Mouse (Mus musculus): ENCODE data around the gene Zfp316. TPM values are rescaled to one million over a fixed set of nuclear protein-coding genes. Genes with fewer than 3 reads are reported as not detected.

Gene Zfp316
- 10 to 100 TPM; 20.6 to 24.1 (median 23.1) TPM for total RNA-seq (2022)

GRCm38 (mm10) chr5:143269363-143270150 lies at the start of gene Zfp316:
TSS of gene Zfp316 (minus strand) at chr5:143270022.
- peak; percentile 48 to 62 for DNase-seq (ENCODE audit: low spot score in 2 of 2)

DNA sequence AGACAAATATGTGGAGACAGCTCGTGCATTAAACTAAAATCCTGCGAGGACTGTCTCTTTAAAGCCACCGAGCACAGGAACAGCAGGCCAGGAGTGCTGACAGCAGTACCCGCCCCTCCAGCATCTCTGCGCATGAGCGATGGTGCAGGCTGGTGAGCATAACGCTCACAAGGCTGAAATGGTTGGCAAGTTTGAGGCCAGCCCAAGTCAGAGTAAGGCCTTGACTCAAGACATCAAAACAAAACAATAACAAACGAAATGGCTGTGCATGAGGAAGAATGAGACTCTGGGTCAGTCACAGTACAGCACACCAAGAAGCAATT lies 47.4 kb upstream of the Zfp316 start:
- DNase-seq (ENCODE audit: low spot score in 2 of 2): no peak

DNA sequence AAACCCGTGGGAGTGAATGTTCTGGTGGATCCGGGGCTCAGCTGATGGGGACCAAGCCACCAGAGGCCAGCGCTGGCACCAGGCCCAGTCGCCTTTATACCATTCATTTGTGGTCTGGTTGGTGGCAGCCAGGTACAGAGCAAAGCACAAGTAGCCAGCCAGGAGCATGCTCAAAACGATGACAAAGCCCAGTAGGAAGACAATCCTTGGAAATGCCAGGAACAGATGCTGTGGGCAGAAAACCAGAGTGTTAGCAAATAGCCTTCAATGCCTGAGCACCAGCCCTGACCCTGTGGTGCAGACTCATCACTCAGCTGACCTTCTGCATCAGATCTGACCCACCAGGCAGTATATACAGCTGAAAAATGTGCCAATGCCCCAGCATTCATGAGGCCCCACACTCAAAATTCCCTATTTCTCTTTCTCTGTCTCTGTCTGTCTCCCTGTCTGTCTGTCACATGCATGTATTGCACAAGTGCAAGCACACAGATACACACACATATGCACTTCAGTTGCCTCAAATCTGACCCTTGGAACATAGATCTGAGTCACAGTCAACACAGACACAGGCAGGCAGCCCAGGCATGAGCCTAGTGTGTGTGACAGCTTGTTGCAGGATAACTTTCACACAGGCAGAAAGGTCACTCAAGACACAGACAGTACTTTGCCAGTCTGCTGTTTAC lies 46.9 kb upstream of the Zfp316 start:
- DNase-seq (ENCODE audit: low spot score in 2 of 2): no peak

- DNase-seq (ENCODE audit: low spot score in 2 of 2): no peak
These were observed 45.7 kb upstream of the Zfp316 start for GRCm38 (mm10) chr5:143315514-143315888.

GRCm38 (mm10) chr5:143314730-143315513 lies 45.1 kb upstream of the Zfp316 start, which contains the start of gene E130309D02Rik:
TSS of gene E130309D02Rik (minus strand) at chr5:143315360.
- DNase-seq (ENCODE audit: low spot score in 2 of 2): peak; percentile 60 to 86

DNA sequence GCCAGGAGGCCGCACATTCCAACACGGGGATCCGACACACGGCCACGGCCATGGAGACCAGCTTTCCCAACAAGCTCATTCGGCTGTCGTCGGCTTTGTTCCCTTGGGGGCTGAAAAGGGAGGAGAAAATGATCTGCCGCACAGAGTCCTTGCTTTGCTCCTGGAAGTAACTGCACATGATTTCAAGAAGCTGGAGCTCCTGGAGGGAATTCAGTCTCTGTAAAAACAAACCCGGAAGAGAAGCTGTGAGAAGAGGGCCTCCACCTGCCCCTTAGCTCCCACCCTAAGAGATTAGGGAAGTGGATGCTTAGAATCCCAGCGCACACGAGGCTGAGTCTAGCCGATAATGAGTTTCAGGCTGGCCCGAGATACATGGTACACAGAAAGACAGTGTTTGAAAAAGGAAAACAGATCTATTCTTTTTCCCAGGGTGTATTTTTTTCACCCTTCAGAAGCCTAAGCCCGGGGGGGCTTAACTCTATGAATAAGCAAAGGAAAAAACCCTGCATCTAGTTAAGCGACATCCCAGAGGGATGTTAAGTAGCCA lies 44.4 kb upstream of the Zfp316 start:
- DNase-seq (ENCODE audit: low spot score in 2 of 2): no peak

DNA sequence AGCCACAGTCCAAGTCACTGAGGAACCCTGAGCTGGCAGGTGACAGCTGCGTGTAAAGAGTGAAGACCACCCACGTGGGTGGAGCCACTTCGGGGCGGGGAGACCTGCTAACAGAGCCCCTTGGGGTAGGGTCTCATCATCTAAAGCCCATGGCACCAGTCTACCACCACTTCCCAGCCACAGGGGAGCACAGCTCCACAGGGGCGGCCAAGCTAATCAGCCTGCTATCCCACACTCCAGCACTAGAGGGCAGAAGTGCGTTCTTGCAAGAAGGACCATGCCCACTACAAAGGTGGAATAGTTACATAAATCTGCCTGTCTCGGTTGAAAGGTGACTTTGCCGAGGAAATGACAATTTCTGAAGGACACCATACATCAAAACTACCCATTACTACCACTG lies 42.1 kb upstream of the Zfp316 start:
- peak; percentile 62 to 81 for DNase-seq (ENCODE audit: low spot score in 2 of 2)

DNA sequence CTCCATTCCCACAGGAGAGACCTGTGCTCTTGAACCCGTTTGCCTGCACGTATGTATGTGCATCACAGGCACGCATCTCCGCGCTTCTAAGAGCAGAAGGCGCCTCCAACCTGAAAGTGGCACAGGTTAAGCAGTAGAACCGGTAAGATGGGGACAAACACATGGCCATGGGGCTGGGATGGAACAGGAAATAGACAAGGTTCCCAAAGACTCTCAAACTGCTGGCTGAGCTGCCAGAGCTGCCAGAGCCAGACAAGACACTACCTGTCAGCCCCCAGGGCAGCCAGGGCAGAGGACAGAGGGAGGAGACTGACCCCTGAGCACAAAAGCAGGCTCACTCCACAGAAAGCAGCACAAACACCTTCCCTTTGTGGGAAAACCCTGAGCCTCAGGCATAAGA lies 40.1 kb upstream of the Zfp316 start:
- no peak for DNase-seq (ENCODE audit: low spot score in 2 of 2)

- DNase-seq (ENCODE audit: low spot score in 2 of 2): no peak
These were observed 39.0 kb upstream of the Zfp316 start for GRCm38 (mm10) chr5:143308825-143309224.

DNA sequence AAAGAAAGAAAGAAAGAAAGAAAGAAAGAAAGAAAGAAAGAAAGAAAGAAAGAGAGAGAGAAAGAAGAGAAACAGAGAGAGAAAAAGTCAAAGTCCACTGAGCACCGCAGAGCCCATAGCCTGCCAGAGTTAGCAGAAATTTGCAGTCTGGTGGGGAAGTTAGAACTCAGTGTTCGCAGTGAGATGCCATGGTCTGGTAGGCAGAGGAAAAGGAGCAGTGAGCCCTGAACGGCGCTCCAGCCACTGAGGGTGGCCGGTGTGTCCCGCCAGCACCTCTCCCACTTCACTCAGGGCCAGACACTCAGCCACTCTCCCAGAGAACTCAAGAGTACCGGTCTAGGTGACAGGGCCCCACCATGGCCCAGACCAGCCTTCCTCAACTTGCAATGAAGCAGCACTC lies 34.4 kb upstream of the Zfp316 start:
- DNase-seq (ENCODE audit: low spot score in 2 of 2): no peak

DNA sequence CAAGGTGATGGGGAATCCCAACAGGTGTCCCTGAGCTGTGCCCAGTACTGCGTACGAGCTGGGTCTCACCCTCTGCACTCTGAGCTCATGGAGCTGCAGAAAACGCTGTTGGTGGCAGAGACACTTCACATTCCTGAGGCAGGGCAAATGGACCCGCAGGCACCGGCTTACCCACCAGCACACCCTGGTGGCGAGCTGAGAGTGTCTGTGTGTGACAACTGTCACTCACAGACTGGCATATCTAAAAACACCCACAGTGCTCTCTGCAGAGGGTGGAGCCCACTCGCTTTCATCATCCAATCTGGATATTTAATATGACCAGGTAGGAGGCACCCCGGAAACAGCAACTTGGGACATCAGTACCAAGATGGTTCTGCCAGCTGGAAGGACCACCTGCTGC lies 31.5 kb upstream of the Zfp316 start:
- DNase-seq (ENCODE audit: low spot score in 2 of 2): peak in 1 of 2 experiments; percentile 28

GRCm38 (mm10) chr5:143299686-143300085 lies 29.9 kb upstream of the Zfp316 start:
- DNase-seq (ENCODE audit: low spot score in 2 of 2): peak in 1 of 2 experiments; percentile 60

DNA sequence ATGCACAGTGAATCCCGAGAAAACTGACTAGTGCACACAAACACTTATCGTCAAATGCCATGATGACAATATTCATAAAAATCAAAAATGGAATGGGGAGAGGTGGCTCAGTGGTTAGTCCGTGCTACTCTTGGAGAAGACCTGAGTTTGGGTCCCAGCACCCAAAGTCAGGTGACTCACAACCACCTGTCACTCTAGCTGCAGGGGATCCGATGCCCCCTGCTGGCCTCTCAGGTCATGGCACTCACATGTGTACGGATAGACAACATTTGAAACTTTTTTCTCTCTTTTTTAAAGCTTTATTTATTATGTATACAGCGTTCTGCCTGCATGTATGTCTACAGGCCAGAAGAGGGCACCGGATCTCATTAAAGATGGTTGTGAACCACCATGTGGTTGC lies 28.6 kb upstream of the Zfp316 start:
- no peak for DNase-seq (ENCODE audit: low spot score in 2 of 2)

DNA sequence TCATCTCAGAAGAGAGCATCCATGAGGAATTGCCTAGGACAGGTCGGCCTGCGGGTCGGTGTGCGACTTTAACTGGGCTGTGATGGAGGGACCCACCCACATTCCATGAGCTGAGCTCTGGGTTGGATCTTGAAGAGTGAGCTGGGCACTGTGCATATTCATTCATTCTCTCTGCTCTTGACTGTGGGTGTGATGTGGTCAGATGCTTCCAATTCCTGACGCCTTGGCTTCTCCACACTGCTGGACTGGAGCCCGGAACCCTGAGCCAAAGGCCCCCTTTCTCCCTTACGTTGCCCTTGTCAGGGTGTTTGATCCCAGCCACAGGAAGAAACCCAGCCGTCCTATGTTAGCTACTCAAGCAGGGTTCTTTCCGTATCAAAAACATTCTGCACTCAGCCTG lies 28.2 kb upstream of the Zfp316 start:
- no peak for DNase-seq (ENCODE audit: low spot score in 2 of 2)

DNA sequence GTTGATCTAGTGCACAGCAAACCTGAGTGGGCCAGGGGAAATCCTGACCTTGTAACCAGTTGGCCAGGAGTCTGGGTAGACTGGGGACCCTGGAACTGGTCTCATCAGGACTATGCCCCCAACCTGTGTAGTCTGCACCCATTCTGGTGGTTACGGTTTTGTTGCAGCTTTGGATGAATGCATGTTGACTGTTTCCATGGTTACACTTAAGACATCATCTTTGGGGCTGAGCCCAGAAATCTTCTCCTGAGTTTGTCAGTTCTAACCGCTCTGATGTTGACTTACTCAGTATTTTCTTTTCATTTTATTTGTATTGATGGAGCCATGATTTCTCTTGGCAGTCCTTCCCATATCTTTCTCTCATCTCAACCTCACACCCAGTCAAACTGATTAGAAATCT lies 25.5 kb upstream of the Zfp316 start:
- DNase-seq (ENCODE audit: low spot score in 2 of 2): no peak

DNA sequence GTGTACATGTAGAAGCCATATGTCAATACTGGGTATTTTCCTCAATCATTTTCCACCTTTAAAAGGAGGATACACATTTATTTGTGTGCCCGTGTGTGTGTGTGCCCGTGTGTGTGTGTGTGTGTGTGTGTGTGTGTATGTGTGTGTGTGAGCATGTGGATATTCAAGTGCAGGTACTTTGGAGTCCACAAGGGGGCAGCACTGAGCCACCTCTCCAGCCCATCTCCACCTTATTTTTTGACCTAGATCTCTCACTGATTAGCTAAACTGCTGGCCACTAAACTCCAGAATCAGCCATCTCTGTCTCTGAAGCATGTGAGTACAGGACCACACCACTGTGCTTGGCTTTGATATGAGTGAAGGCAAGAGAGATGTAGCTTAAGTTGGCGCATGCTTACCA lies 25.0 kb upstream of the Zfp316 start:
- DNase-seq (ENCODE audit: low spot score in 2 of 2): no peak

DNA sequence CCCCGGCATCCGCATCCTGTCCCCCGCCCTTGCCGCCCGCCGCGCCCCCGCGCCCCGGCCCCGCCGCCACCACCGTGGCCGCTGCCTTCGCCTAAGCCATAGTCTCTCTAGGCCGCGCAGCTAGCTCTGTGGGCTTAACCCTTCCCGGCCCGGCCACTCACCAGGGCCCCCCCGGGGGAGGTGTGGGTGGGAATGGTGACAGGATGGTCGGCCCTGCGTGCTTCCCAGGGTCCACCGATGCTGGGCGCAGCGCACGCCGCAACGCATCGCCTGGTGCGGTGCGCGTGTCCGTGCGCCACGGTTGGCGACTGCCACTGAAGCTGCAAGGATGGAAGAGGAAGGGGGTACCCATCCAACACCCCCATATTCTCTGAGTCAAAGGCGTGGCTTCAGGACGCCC lies 23.6 kb upstream of the Zfp316 start, which contains the start of gene Zfp853:
Gene Zfp853 (minus strand): TSS at position 220 of the 400 bp plus-strand sequence.
- DNase-seq (ENCODE audit: low spot score in 2 of 2): no peak

DNA sequence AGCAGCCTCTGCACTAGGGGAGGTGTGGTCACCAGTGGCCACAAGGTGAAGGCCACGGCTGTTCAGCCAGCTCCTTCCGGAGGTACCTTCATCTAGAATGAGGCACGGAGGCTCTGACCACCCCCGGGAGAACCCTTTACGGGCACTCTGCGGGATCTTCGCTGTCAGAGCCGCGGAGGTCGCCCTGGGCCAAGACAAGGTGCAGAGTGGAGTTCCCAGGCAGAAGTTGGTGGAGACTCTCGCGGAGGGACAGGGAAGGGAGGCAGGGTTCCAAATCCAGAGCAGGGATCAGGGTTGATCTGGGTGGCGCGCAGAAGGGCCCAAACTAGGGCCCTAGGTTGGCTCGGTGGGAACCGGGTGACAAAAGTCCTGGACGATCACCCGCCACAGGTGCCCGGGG lies 23.1 kb upstream of the Zfp316 start:
- DNase-seq (ENCODE audit: low spot score in 2 of 2): no peak

DNA sequence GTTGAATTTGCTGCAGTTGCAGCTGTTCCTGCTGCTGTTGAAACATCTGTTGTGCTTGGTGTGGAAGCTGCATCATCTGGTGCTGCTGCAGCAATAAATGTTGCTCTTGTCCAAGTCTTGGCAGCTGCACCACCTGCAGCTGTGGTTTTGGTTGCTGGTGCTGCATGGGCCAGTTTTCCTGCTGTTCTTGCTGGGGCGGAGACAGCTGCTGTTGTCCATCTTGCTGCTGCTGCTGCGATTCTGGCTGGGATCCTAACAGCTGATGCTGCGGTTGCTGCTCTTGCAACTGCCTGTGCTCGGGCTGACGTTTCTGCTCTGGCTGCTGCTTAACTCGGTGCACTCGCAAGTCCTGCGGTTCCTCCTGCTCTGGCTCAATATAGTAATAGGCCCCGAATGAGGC lies 19.5 kb upstream of the Zfp316 start:
- no peak for DNase-seq (ENCODE audit: low spot score in 2 of 2)

DNA sequence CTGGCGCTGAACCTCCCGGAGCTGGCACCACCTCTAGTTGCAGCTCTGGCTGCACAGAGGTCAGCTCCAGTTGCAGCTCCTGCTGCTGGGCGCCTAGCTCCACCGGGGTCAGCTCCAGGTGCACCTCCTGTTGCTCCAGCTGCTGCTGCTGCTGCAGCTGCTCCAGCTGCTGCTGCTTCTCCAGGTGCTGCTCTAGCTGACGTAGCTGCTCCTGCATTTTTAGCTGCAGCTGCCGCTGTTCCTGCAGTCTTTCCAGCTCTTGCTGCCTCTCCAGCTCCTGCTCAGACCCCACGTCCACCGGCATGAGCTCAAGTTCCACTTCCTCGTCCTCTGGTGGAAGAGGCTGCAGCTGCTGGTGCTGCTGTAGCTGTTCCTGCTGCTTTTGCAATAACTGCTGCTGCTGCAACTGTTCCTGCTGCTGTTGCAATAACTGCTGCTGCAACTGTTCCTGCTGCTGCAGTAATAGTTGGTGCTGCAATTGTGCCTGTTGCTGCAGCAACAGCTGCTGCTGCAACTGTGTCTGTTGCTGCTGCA lies 18.6 kb upstream of the Zfp316 start:
- DNase-seq (ENCODE audit: low spot score in 2 of 2): no peak

DNA sequence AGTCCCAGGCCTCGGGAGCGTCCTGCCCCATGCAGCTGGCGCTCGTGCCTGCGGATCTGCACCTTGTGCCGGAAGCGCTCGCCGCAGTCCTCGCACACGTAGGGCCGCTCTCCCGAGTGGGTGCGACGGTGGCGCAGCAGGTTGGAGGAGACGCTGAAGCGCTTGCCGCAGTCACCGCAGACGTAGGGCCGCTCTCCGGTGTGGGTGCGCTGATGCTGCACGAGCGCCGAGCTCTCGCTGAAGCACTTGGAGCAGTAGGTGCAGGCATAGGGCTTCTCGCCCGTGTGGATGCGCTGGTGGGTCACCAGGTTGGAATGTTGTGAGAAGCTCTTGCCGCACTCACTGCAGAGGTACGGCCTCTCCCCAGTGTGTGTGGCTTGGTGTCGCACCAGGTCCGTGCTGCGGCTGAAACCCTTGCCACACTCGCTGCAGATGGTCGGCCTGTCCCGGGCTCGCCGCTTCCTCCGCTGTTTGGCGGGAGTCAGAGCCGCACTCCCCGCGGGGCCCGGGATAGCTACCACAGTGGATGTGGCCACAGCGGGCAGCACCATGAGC lies 18.0 kb upstream of the Zfp316 start:
- DNase-seq (ENCODE audit: low spot score in 2 of 2): no peak

All from layer of hippocampus, adult 8-10 months (tissue).